Mouse (Mus musculus): ENCODE results near the gene Efnb2. TPM values are rescaled to one million over a fixed set of nuclear protein-coding genes. Genes with fewer than 3 reads are reported as not detected.

Gene Efnb2
- total RNA-seq, 1 experiment: 30.6 TPM

- Histone ChIP-seq H3K9ac (ENCODE audit: insufficient read depth, low read depth, low read length, poor library complexity, severe bottlenecking) (peak overlapping the region; percentile 50; the same call in 1 of the 2 replicates), H3K4me1 (ENCODE audit: control insufficient read depth in 2 of 2, insufficient read depth in 2 of 2, low read length in 2 of 2, poor library complexity in 1 of 2) (peaks cover 0 to 5% of the 10 kb centered on the region in 2 experiments; a peak in 1 of 4 replicates), H3K27ac (ENCODE audit: insufficient read depth, low read depth, low read length, poor library complexity, severe bottlenecking) (peak overlapping the region; percentile 50; the same call in 1 of the 2 replicates), H3K4me3 (ENCODE audit: insufficient read depth in 1 of 2, low read depth in 1 of 2, low read length in 2 of 2, poor library complexity in 1 of 2, severe bottlenecking in 1 of 2) (no peak overlapping the region), H3K36me3 (ENCODE audit: control insufficient read depth, insufficient read depth, low read length, poor library complexity, severe bottlenecking) (no peaks in the 10 kb centered on the region), H3K9me3 (ENCODE audit: control insufficient read depth, insufficient read depth, low read depth, low read length) (no peaks in the 10 kb centered on the region)
- no peak for TF ChIP-seq HCFC1 (IDR thresholded peaks at IDR 0.05; ENCODE audit: borderline replicate concordance, insufficient read depth, low read length)
- TF ChIP-seq MAFK (IDR thresholded peaks at IDR 0.05; ENCODE audit: insufficient read depth, low read depth, low read length): no peak
- TF ChIP-seq CHD2 (IDR thresholded peaks at IDR 0.05; ENCODE audit: low read depth, low read length): no peak
- no peak for TF ChIP-seq ZC3H11A (IDR thresholded peaks at IDR 0.05; ENCODE audit: borderline replicate concordance, low read depth, low read length)
- no peak for TF ChIP-seq ZNF384 (IDR thresholded peaks at IDR 0.05; ENCODE audit: low read depth, low read length)
- in situ Hi-C loops (cut with MboI; ENCODE audit: low sequenced_read_pairs in 2 of 2, unreplicated experiment in 2 of 2): no loop called here
- DNase-seq (ENCODE audit: low read depth, low spot score): no peak
These were observed 39.2 kb upstream of the Efnb2 start for GRCm38 (mm10) chr8:8700229-8700628.

DNA sequence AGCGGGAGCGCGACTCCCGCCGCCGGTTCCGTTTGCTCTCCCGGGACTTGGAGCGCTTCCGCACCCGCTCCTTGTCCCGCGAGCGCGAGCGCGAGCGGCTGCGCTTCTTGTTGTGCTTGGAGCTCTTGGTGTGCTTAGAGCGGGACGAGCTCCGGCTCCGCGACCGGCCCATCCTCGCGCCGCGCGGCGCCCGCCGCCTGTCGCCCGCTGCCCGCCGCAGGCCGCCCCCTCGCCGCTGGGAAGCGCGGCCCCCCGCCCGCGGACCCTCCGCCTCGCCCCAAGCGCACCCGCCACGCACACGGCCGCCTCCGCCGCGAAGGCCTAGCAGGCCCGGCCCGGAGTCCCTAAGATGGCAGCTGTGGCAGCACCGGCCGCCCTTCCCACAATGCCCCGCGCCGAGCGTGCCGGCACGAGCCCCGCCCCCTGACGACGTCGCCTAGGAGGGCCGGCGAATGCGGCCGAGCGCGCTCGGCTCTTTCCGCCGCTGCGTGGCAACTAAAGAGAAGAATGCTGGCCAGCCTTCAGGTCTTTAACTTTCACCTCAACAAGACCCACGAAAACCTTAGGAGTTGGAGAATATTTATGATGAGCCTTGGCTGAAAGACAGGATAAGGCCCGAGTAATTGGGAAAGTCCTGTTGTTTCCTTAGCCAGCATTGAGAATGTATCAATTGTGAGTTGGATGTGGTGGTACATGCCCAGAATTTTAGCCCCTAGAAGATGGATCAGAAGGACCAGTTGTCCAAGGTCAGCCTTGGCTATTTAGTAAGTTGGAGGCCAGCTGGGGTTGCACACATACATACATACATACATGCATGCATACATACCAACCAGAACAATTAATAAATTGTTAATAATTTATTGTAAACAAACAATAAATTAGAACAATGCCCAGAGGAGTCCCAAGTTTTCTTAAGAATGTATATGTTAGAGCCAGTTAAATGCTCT lies 29.4 kb upstream of the Efnb2 start, which contains the start of gene Arglu1:
TSS of gene Arglu1 (minus strand) at position 376 of the 947 bp plus-strand sequence.
- Histone ChIP-seq H3K4me1 (ENCODE audit: control insufficient read depth in 2 of 2, insufficient read depth in 2 of 2, low read length in 2 of 2, poor library complexity in 1 of 2) (peaks cover 0 to 4% of the 10 kb centered on the region in 2 experiments; a peak in 1 of 4 replicates), H3K4me3 (ENCODE audit: insufficient read depth in 1 of 2, low read depth in 1 of 2, low read length in 2 of 2, poor library complexity in 1 of 2, severe bottlenecking in 1 of 2) (peak within 1 kb of the TSS; percentile 91 to 94), H3K9me3 (ENCODE audit: control insufficient read depth, insufficient read depth, low read depth, low read length) (no peaks in the 10 kb centered on the region), H3K9ac (ENCODE audit: insufficient read depth, low read depth, low read length, poor library complexity, severe bottlenecking) (peak within 1 kb of the TSS; percentile 98), H3K36me3 (ENCODE audit: control insufficient read depth, insufficient read depth, low read length, poor library complexity, severe bottlenecking) (no peaks in the 10 kb centered on the region), H3K27ac (ENCODE audit: insufficient read depth, low read depth, low read length, poor library complexity, severe bottlenecking) (peak within 1 kb of the TSS; percentile 96)
- in situ Hi-C loops (cut with MboI; ENCODE audit: low sequenced_read_pairs in 2 of 2, unreplicated experiment in 2 of 2): no loop called here
- DNase-seq (ENCODE audit: low read depth, low spot score): peak; percentile 65
- TF ChIP-seq ZC3H11A (IDR thresholded peaks at IDR 0.05; ENCODE audit: borderline replicate concordance, low read depth, low read length) (no peak), MAFK (IDR thresholded peaks at IDR 0.05; ENCODE audit: insufficient read depth, low read depth, low read length) (no peak), ZNF384 (IDR thresholded peaks at IDR 0.05; ENCODE audit: low read depth, low read length) (no peak), HCFC1 (IDR thresholded peaks at IDR 0.05; ENCODE audit: borderline replicate concordance, insufficient read depth, low read length) (no peak), CHD2 (IDR thresholded peaks at IDR 0.05; ENCODE audit: low read depth, low read length) (no peak)

DNA sequence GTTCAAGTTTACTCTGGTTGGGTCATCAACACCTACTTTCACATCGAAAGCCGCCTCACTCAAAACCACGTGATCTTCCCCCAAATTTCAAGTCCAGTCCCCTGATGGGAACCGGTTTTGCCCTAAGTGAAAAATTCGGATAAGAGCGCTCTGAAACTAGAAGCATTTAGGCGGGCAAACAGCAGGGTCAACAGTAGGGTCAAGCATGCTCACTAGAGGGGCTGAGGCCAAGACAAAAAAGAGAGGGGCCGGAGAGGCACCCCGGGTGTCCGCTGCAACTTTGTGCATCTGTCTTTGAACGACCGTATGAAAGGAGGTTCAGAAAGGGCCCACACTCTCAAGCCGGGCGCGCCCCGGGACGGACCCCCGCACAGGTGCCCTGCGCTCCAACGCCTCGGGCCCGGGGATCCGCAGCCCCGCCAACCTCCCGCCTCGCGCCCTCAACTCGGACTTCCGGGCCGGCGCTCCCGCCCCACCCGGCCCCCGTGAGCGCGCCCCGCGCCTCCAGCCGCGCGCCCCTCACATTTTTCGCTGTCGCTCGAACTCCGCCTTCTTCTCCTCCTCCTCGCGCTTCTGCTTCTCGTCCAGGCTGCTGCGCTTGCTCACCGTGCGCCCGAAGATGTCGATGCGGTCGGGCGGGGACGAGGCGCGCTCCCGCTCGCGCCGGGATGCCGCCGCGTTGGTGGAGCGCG lies 28.6 kb upstream of the Efnb2 start:
- Histone ChIP-seq H3K36me3 (ENCODE audit: control insufficient read depth, insufficient read depth, low read length, poor library complexity, severe bottlenecking) (no peaks in the 10 kb centered on the region), H3K4me1 (ENCODE audit: control insufficient read depth in 2 of 2, insufficient read depth in 2 of 2, low read length in 2 of 2, poor library complexity in 1 of 2) (peaks cover 0 to 4% of the 10 kb centered on the region in 2 experiments; a peak in 1 of 4 replicates), H3K9me3 (ENCODE audit: control insufficient read depth, insufficient read depth, low read depth, low read length) (no peaks in the 10 kb centered on the region), H3K27ac (ENCODE audit: insufficient read depth, low read depth, low read length, poor library complexity, severe bottlenecking) (peak overlapping the region; percentile 96), H3K4me3 (ENCODE audit: insufficient read depth in 1 of 2, low read depth in 1 of 2, low read length in 2 of 2, poor library complexity in 1 of 2, severe bottlenecking in 1 of 2) (peak overlapping the region; percentile 91 to 94), H3K9ac (ENCODE audit: insufficient read depth, low read depth, low read length, poor library complexity, severe bottlenecking) (peak overlapping the region; percentile 98)
- no peak for DNase-seq (ENCODE audit: low read depth, low spot score)
- no peak for TF ChIP-seq ZC3H11A (IDR thresholded peaks at IDR 0.05; ENCODE audit: borderline replicate concordance, low read depth, low read length)
- TF ChIP-seq CHD2 (IDR thresholded peaks at IDR 0.05; ENCODE audit: low read depth, low read length): no peak
- TF ChIP-seq HCFC1 (IDR thresholded peaks at IDR 0.05; ENCODE audit: borderline replicate concordance, insufficient read depth, low read length): no peak
- no peak for TF ChIP-seq MAFK (IDR thresholded peaks at IDR 0.05; ENCODE audit: insufficient read depth, low read depth, low read length)
- no peak for TF ChIP-seq ZNF384 (IDR thresholded peaks at IDR 0.05; ENCODE audit: low read depth, low read length)
- in situ Hi-C loops (cut with MboI; ENCODE audit: low sequenced_read_pairs in 2 of 2, unreplicated experiment in 2 of 2): no loop called here

- H3K4me1 ChIP-seq (ENCODE audit: control insufficient read depth in 2 of 2, insufficient read depth in 2 of 2, low read length in 2 of 2, poor library complexity in 1 of 2): peaks cover 0 to 4% of the 10 kb centered on the region in 2 experiments; a peak in 1 of 4 replicates
- H3K9ac ChIP-seq (ENCODE audit: insufficient read depth, low read depth, low read length, poor library complexity, severe bottlenecking): peak overlapping the region; percentile 98; the same call in 1 of the 2 replicates
- TF ChIP-seq ZNF384 (IDR thresholded peaks at IDR 0.05; ENCODE audit: low read depth, low read length) (no peak), ZC3H11A (IDR thresholded peaks at IDR 0.05; ENCODE audit: borderline replicate concordance, low read depth, low read length) (no peak), MAFK (IDR thresholded peaks at IDR 0.05; ENCODE audit: insufficient read depth, low read depth, low read length) (no peak)
- no peaks in the 10 kb centered on the region for H3K36me3 ChIP-seq (ENCODE audit: control insufficient read depth, insufficient read depth, low read length, poor library complexity, severe bottlenecking)
- in situ Hi-C loops (cut with MboI; ENCODE audit: low sequenced_read_pairs in 2 of 2, unreplicated experiment in 2 of 2): no loop called here
- no peak overlapping the region; the same call in 1 of the 2 replicates for H3K27ac ChIP-seq (ENCODE audit: insufficient read depth, low read depth, low read length, poor library complexity, severe bottlenecking)
- H3K9me3 ChIP-seq (ENCODE audit: control insufficient read depth, insufficient read depth, low read depth, low read length): no peaks in the 10 kb centered on the region
- DNase-seq (ENCODE audit: low read depth, low spot score): no peak
- peak overlapping the region; percentile 91 to 94 for H3K4me3 ChIP-seq (ENCODE audit: insufficient read depth in 1 of 2, low read depth in 1 of 2, low read length in 2 of 2, poor library complexity in 1 of 2, severe bottlenecking in 1 of 2)
These were observed 27.9 kb upstream of the Efnb2 start for GRCm38 (mm10) chr8:8688823-8689453.
